Mouse (Mus musculus): ENCODE measurements at regions not wholly inside any gene's neighbourhood (a gene's known extent, or its start where the extent isn't known, plus 50 kb on each side); places are given as distances from the start of the nearest gene placed in this dataset.

GRCm38 (mm10) chr10:37260791-37261488, 122.2 kb upstream of the Marcks start:
- DNase-seq: no peak

GRCm38 (mm10) chr10:37259186-37259585, 120.5 kb upstream of the Marcks start:
- no peak for DNase-seq

GRCm38 (mm10) chr10:37257544-37257943, 118.8 kb upstream of the Marcks start:
- DNase-seq: no peak

GRCm38 (mm10) chr10:37250934-37251521, 112.3 kb upstream of the Marcks start:
- DNase-seq: no peak

GRCm38 (mm10) chr10:37250157-37250556, 111.4 kb upstream of the Marcks start:
- DNase-seq: no peak

GRCm38 (mm10) chr10:37249511-37249910, 110.8 kb upstream of the Marcks start:
- DNase-seq: no peak

GRCm38 (mm10) chr10:37247121-37247520, 108.4 kb upstream of the Marcks start:
- no peak for DNase-seq

GRCm38 (mm10) chr10:37243136-37243535, 104.4 kb upstream of the Marcks start:
- DNase-seq: no peak

- no peak for DNase-seq
These were observed 103.1 kb upstream of the Marcks start for GRCm38 (mm10) chr10:37241821-37242263.

- DNase-seq: no peak
These were observed 101.9 kb upstream of the Marcks start for GRCm38 (mm10) chr10:37240634-37241033.

- no peak for DNase-seq
These were observed 101.5 kb upstream of the Marcks start for GRCm38 (mm10) chr10:37240201-37240600.

GRCm38 (mm10) chr10:37236001-37236822, 97.5 kb upstream of the Marcks start:
- no peak for DNase-seq

GRCm38 (mm10) chr10:37231936-37232556, 93.3 kb upstream of the Marcks start:
- no peak for DNase-seq

GRCm38 (mm10) chr10:37231159-37231558, 92.4 kb upstream of the Marcks start:
- no peak for DNase-seq

GRCm38 (mm10) chr10:37227889-37228288, 89.2 kb upstream of the Marcks start:
- DNase-seq: no peak

GRCm38 (mm10) chr10:37221730-37222129, 83.0 kb upstream of the Marcks start:
- DNase-seq: no peak

GRCm38 (mm10) chr10:37220434-37220833, 81.7 kb upstream of the Marcks start:
- DNase-seq: no peak

- no peak for DNase-seq
These were observed 81.2 kb upstream of the Marcks start for GRCm38 (mm10) chr10:37219936-37220335.

- no peak for DNase-seq
These were observed 80.7 kb upstream of the Marcks start for GRCm38 (mm10) chr10:37219381-37219780.

GRCm38 (mm10) chr10:37214656-37215055, 75.9 kb upstream of the Marcks start:
- DNase-seq: no peak

- no peak for DNase-seq
These were observed 73.8 kb upstream of the Marcks start for GRCm38 (mm10) chr10:37212350-37213035.

GRCm38 (mm10) chr10:37211305-37211704, 72.6 kb upstream of the Marcks start:
- no peak for DNase-seq

GRCm38 (mm10) chr10:37210223-37210622, 71.5 kb upstream of the Marcks start:
- DNase-seq: no peak

Data from cerebellum, adult 11 months (tissue).